Mouse (Mus musculus): ENCODE results near the gene Mvk.

DNA sequence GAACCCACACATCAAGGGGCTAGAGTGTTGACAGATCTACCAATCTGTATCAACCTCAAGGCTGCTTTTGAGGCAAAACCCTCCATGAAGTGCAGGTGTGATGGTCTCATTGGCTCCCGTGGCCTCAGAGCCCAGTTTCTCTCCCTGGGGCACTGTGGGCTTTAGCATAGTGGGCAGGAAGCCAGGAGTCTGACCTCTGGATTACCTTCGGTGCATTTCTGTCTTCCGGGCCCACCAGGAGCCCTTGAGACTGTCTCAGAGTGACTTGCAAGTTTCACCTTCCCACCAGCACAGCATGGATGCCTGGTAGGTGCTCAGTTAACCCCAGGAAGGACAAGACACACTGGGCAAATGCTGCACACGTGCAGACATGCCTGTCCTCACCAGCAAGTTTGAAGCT lies 63.9 kb downstream of the Mvk start:
- TF ChIP-seq CTCF (IDR thresholded peaks at IDR 0.05; ENCODE audit: control insufficient read depth, insufficient read depth, insufficient read length) (no peak), MAX (IDR thresholded peaks at IDR 0.05) (no peak), MYOG (IDR thresholded peaks at IDR 0.05; ENCODE audit: control insufficient read depth, extremely low read depth, insufficient read length) (no peak), MYOD1 (IDR thresholded peaks at IDR 0.05; ENCODE audit: control insufficient read depth, insufficient read length, low read depth) (no peak), USF1 (IDR thresholded peaks at IDR 0.05; ENCODE audit: low read depth) (no peak)

Data from C2C12 (cell line).